Mouse (Mus musculus): Measurements from ENCODE around the gene Gm17387.
A peak's percentile ranks its signal among the peaks of the same experiment; 100 is the strongest.

Gene Gm17387

GRCm38 (mm10) chr7:141028831-141029230, at the start of gene Gm17387:
Gene Gm17387 (plus strand): TSS chr7:141029131.
- DNase-seq: no peak

- no peak for DNase-seq
These were observed 47.2 kb upstream of the Gm17387 start for GRCm38 (mm10) chr7:140981704-140982103.

DNA sequence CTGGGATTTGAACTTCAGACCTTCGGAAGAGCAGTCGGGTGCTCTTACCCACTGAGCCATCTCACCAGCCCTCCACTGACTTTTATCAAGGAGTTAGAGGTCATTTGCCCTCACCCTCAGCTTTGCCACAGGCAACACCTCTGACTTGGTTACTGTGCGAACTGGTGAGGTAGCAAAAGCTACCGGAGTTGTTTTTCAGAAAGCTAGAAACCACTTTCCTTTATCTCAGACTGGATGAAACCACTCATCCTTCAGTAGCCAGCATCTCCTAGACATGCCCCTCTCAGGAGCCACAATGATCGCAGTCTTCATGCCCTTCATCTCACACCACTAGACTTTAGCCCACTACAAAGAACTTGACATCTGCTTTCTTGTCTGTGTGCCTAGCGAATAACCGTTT, 46.0 kb upstream of the Gm17387 start:
- no peak for DNase-seq

- no peak for DNase-seq
These were observed 41.5 kb upstream of the Gm17387 start for GRCm38 (mm10) chr7:140987182-140988138.

DNA sequence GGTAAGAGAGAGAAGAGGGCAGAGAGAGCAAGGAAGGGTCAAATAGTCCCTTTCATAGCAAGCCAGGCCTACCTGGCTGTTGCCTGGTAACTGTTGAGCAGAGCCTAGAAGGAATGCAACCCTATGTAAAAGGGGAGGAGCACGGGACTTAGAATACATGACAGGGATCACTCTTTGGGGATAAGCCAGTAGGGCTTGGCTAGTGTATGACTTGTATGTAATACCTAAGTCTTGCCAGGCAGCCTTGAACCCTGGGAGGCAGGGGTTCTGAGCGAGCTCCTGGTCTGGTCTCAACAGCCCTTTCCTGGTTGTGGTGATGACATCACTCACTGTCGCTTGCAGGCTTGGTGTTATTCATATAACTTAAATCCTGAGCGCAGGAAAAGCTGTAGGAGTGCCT, 39.9 kb upstream of the Gm17387 start:
- no peak for DNase-seq

DNA sequence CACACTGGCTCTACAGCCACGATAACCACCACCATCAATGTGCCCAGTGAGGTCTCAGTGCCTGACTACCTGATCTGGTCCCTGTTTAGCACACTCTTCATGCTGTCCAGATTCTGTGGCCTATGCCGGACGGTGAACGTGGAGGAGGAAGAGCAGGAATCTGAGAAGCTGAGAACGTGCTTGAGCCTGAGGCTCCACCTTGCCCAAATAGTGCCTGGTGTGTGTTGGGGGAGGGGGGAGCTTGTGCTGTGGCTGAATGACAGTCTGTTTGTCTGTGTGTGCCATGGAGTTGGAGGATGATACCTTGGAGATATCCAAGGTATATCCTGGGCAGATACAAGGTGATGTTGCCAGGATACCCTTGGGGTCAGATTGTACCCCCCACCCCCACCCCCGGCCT, 38.7 kb upstream of the Gm17387 start:
- no peak for DNase-seq

DNA sequence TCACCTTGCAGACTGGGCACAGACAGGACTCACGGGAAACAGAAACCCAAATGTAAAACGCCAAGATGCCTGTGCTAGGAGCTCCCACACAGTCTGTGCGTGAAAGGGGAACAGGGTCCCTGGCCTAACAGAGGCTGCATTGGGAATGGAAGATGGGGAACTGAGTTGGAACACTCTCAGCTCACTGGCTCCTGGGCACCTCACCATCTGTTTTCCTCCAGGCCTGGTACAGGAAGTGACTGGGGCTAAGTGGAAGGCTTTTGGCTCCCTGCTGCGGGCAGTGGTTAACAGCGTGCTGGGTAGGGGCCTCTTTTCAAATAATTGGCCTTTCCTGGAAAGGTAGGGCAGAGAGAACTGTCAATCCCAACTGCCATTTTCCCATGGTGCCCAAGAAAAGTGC, 38.3 kb upstream of the Gm17387 start:
- DNase-seq: no peak

DNA sequence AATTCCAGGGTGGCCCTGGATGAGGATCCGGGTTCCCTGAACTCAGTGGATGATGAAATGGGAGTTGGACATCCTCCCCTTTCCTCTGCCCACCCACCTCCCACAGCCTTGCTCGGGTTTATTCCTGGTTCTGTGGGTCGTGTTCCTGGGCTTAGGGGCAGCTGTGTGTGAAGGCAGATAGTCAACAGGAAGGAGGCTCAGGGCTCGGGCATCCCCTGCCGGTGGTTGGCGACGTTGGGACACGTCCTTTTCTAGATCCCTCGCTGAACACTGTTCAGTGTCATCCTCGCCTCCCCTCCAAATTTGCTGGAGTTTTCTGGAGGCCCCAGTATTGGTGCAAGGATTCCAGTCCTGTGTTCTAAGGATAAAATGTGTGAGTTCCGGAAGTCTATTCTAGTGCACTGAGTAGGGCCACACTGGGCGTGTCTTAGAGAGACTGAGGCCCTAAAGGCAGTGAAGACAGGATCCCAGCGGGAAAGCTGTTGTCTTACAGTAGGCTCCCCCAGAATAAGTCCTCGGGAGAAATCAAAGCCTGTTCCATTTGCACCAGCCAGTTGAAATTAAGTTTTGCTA, 37.7 kb upstream of the Gm17387 start:
- no peak for DNase-seq

DNA sequence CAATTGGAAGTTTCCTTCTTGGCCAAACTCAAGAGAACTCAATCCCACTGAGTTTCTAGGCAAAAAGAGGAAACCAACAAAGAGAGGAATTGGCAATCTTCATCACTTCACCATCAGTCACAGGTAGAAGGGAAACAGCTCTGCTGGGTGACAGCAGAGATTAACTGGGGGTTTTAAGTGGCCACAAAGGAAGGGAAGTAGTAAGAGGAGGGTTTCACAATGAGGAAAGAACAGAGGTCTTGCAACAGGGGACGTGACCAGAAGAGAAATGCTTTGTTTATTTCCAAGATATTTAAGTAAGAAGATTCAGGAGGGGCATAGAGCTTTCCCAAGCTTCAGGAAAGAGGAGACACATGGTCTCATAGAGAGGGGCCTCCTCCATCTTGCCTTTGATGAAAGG, 31.1 kb upstream of the Gm17387 start:
- DNase-seq: no peak

- DNase-seq: no peak
These were observed 29.9 kb upstream of the Gm17387 start for GRCm38 (mm10) chr7:140998853-140999700.

GRCm38 (mm10) chr7:141000881-141001708, 27.8 kb upstream of the Gm17387 start:
- no peak for DNase-seq

DNA sequence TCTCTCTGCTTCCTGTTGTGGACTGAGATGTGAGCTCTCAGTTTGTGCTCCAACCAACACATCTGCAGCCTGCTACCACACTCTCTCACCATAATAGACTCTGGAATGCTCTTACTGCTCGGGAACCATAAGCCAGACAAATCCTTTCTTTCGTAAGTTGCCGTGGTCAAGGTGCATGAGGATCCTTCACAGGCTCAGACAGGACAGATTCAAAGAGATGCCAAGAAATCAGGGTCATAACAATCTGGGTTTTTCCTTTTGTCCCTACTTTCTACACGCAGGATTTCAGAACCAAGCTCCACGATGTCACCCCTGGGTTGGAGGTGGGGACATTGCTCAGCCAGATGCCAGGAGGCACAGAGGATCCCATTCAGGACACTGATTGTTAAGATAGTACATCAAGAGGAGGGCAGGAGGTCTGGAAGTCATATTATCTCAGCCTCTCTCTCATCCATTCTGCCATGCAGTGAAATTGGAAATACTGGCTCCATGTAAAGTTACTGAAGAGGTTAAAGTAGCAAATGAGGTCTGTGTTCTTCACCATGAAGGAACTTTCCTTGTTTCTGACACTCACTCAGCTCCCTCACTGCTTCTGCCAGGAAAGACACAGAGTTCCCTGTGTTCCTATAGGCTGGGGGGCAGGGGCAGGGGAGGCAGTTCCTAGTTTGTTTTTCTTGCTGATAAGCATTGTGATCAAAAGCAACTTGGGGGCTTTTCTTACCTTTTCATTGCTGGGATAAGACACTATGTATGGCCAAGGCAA, 25.5 kb upstream of the Gm17387 start:
- no peak for DNase-seq

DNA sequence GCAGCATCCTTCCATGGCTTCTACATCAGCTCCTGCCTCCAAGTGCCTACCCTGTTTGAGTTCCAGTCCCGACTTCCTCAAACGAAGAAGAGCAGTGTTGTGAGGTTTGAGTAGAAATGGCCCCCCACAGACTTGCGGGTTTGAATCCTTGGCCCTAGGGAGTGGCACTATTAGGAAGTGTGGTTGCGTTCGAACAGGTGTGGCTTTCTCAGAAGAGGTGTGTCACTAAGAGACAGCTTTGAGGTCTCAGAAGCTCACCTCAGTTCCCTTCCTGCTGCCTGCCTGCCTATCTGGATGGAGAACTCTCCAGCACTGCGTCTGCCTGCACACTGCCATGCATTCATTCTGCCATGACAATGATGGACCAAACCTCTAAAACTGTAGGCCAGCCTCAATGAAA, 22.5 kb upstream of the Gm17387 start:
- DNase-seq: no peak

- DNase-seq: peak; percentile 42 to 45
These were observed 22.0 kb upstream of the Gm17387 start for GRCm38 (mm10) chr7:141006914-141007313.

GRCm38 (mm10) chr7:141008312-141008761, 20.6 kb upstream of the Gm17387 start:
- DNase-seq: peak; percentile 56 to 67

GRCm38 (mm10) chr7:141008938-141009660, 19.8 kb upstream of the Gm17387 start:
- DNase-seq: peak; percentile 85 to 89

DNA sequence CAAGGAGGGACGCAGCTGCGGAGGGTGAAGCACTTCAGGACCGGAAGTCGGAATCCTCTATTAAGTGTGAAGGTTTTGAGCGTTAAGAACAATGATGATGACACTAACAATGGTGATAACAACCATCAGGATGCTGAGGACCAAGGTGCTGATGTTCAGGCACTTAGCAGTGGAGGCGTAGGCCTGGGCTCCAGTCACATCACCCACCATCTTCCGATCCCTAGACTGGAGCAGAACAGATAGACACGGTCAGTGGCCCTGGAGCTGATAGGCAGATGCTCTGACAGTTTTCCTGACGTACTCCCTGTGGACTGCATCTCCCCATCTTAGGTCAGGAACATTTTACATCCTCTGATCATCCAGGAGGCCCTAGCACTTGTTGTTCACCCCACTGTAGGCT, 19.3 kb upstream of the Gm17387 start:
- no peak for DNase-seq

DNA sequence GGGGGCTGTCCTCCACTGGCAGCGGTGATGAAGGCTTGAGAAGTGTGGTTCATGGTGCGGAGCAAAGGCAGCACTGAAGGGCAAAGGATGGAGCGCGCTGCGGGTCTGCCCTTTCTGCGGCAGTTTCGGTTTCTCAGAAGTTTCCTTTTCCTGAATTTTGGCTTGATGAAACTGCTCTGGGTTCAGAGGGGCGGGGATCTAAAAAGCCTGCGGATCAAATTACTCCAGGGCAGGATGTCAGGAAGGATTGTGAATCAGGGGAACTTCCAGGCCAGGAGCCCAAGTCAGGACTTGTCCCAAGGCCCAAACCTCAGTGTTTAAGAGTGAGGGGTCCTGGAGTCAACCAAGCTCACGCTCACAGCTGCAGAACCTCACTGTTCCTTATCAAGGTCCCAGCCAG, 18.3 kb upstream of the Gm17387 start, which contains the start of gene Ifitm3:
Gene Ifitm3, minus strand, starts transcription at position 178 of the 400 bp plus-strand sequence.
- peak; percentile 73 to 76 for DNase-seq

DNA sequence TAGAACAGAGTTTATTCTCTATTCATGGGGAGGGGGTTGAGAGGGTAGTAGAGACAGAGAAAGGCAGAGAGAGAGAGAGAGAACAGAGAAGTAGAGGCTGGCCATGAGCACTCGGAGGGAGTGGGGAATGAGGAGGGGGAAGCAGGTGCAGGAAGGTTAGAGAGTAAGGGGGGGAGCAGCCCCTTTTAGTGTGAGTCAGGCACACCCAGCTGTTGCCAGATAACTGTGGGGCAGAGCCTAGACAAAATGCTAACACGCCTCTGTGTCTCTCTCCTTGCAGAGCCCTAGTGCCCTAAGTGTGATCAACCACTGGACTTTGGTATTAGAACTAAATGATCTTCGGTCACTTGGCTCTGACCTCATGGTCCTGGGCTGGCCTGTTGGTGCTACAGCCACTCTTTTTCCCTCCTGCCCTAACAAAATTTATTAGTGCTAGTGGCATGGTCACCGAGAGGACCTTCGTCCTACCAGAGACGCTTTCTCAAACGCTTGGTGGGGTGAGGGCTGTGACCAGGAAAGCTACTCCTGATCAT, 17.6 kb upstream of the Gm17387 start:
- DNase-seq: no peak

Data from lung, adult 18-20 months (tissue).